Mouse (Mus musculus): ENCODE results near the gene Cyp2a4.
"Not testable (repeated sequence)": the region's sequence is repeated elsewhere in the genome, so short reads cannot be mapped to it uniquely, and the experiment has no call there.

The Cyp2a4 gene

GRCm38 (mm10) chr7:26306926-26307325 is at the start of gene Cyp2a4:
Gene Cyp2a4, plus strand, starts transcription at chr7:26307169.
- DNase-seq = not testable (repeated sequence)

DNA sequence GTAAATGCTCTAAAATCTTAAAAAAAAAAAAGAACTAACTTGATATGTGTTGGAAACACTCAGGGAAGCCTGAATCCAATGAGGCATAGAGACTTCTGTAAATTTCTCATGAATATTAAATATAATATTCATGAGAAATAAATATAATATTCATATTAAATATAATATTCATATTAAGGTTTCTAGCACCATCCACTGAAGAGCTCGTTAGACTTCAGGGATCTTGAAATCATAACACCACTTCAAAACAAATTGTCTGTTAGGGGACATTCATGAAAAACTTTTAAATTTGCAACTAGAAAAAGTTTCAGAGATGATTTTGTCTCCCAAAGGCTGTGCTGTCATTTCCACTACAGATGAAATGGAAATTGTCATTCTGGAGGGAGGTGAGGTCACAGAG is 46.9 kb upstream of the Cyp2a4 start, which contains the start of gene Vmn1r184:
Gene Vmn1r184 (plus strand): TSS at position 301 of the 400 bp plus-strand sequence.
- DNase-seq = not testable (repeated sequence)

- DNase-seq = not testable (repeated sequence)
Observed at GRCm38 (mm10) chr7:26303429-26304166, 3.4 kb upstream of the Cyp2a4 start.

DNA sequence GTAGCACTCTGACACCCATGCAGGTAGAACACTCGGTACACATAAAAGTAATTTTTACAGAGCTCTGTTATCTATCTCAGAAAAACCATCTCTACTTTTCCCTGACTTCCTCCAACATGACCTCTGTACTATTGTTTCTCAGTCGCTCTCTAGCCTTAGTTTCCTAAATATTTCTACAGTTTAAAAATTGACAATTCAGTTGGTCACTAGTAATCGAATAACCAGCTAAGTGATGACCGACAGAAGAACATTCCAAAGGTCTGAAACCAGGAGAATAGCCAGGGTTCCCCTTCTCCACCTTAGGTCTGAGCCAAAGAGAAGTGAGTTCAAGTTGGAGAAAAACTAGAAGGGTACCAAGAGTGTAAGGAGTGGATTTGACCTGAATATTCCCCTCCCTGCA is 4.8 kb downstream of the Cyp2a4 start:
- DNase-seq = not testable (repeated sequence)

DNA sequence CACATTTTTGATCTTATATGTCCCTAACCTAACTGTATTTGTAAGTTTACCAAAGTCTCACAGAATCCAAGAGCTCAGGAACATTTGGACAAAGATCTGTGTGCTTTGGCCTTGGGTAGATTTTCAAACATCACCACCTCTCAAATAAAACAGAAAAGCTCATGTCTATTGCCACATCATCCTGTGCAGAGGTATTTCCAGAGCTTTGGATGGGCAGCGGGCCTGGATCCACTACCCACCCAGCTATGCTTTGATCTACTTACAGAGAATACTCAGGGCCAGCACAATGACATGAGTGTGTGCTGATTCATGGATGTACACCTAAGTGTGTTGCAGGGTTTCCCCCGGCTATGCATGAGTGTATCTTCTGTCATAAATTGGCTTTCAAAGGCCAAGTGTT is 8.2 kb downstream of the Cyp2a4 start:
- DNase-seq = not testable (repeated sequence)

DNA sequence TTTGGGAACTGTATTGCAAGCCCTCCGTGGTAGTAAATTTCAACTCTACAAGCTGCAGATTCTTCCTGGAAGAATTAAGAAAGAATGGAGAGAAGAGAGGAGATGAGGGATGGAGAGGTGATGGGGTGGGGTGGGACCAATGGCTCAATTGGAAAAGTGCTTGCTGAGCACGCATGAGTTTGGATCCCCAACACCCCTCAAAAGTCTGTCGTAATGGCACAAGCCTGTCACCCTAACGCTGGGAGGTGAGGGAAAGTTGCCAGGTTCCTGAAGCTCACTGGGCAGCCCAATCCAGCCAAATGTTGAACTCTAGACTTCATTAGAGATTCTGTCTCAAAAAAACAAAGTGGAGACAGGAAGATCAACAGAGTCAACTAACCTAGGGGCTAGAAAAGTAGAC is 8.8 kb downstream of the Cyp2a4 start:
- DNase-seq = not testable (repeated sequence)

GRCm38 (mm10) chr7:26320361-26320760 is 13.4 kb downstream of the Cyp2a4 start:
- DNase-seq = not testable (repeated sequence)

- not testable (repeated sequence) for DNase-seq
Observed at GRCm38 (mm10) chr7:26350177-26350576, 43.2 kb downstream of the Cyp2a4 start.

DNA sequence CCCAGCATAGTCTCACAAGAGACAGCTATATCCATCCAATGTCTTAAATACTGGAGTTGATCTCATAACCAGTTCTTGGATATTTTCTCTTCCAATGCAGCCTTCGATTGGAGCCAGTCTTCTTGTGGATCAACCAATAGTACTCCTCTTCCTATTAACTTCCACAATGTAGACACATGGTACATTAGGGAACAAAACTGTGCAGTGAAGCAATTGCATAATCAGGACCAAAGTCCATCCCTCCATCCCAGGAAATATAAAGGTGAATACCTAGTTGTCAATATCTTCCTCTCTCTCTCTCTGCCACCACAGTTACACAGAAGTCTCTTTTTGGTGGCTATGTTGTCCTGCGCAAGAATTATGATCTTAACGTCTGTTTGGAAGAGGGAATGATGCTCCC is 45.3 kb downstream of the Cyp2a4 start:
- DNase-seq = not testable (repeated sequence)

GRCm38 (mm10) chr7:26356719-26357118 is 49.8 kb downstream of the Cyp2a4 start:
- not testable (repeated sequence) for DNase-seq
